Mouse (Mus musculus) monocyte, adult 2 months (primary cell): ENCODE results near the gene Glp2r.

Experiments
- DNase-seq, 2 experiments: peaks; one replicate each; pipeline ENCODE4 v3.0.0; 2022; ENCODE audit warnings: low spot score in 2 of 2, low read depth in 1 of 2

Gene Glp2r

DNA sequence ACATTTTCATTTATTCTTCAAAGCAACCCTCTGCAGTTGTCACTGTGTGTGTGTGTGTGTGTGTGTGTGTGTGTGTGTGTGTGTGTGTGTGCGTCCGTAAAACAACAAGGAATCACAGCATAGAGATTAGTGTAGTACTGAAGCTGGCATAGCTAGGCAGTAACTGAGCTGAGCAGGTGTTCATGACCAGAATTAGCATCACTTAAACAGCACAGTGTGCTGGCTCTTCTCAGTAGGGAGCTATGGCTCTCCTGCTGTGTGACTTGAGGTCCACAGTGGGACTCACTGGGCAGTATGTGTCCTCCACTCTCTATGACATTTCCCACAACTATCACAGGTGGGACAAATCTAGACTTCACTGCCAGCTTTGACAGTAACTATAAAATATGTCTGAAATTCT lies 39.9 kb downstream of the Glp2r start:
- DNase-seq = no peak

DNA sequence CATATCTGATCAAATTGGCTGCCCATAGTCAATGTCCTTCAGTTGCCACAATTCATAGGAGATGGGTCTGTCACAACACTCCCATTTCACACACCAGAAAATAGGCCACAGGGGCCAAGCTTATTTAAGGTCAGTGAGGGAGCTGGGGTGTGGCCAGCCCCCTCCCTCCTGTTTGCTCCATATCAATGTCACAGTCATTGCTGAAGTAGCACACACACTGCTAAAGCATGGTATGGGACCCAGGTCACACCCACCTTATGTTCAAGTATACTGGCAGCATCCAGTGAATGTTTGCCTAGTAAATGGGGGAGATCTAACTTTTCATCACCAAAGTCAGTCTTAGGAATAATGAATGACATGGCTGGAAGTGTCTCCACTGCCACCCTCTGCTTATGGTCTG lies 42.2 kb downstream of the Glp2r start:
- no peak for DNase-seq

DNA sequence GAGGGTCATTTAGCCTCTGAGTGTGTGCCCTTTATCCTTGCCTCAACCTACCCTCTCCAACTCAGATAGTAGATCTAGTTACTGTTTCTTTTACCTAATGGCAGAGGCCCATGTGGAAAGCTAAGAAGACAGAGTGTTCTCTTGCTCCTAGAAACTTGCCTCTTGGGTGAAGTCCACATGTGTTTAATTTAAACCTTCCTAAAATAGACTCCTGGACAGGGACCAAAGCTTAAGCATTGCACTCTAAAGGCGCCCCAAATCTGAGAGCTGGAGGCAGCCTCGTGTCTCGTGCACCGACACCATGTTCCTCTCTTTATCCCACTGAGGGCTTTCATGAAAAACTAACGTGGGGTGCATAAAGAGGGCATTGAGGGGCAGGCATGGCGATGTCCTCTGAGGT lies 43.9 kb downstream of the Glp2r start:
- DNase-seq = no peak

DNA sequence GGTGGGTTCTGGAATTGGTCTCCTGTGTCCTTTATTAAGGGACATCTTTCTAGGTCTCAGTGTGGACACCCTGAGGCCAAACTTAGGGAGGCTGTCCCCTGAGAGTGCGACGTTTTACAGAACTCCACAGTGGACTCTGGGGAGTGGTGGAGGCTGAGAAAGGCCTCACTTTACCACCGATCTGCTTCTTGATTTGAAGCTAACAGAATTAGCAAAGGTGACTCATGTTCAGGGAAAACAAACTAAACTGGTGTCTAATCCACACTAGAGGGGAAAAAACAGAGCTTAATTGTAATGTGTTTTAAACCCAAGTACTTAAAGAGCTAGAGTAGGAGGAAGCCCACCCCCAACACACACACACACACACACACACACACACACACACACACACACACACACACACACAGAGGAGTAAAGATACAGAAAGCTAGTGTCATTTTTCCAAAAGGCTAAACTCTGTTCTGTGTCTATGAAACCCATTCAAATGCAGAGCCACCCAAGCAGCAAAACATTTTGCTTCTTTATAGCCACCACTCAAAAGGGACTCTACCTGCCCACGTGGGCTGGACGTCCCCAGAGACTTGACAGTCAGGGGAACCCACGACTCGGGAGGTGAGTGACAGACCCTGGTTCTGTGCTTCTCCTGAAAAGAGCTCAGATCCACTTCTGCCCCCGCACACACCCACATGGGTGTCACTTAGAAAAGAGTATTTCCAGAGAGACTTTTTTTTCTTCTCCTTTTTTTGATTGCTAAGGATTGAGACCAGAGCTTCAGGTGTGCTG lies 47.5 kb downstream of the Glp2r start:
- no peak for DNase-seq

DNA sequence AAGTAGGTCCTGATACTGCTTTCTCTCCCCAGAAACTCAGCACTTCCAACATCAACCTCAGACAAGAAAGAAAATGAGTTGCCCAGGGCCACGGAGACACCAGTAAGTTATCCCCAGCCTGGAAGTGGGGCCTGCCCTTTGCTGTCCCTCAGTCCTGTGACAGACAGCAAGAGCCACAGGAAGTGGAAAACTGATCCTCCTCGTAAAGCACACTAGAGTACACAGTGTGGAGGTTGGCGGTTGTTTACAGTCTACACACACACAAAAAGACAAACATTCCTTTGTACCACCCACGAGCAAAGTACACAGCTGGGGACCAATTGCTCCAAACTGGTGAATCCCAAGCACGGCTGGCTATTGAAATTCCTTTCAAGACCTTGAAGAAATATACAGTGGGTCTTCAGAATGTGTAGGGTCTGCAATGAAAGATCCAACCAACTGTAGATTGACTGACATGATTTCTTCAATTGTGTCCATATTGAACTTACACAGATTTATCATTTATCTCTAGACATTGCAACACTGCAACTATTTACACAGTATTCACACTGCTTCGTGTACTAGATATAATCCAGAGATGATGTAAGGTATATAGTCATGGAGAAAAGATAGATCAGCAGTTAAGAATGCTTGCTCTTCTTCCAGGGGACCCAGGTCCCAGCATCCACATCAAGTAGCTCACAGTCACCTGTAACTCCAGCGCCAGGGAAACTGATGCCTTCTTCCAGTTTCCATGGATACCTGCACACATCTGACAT lies 48.4 kb downstream of the Glp2r start:
- DNase-seq = no peak

DNA sequence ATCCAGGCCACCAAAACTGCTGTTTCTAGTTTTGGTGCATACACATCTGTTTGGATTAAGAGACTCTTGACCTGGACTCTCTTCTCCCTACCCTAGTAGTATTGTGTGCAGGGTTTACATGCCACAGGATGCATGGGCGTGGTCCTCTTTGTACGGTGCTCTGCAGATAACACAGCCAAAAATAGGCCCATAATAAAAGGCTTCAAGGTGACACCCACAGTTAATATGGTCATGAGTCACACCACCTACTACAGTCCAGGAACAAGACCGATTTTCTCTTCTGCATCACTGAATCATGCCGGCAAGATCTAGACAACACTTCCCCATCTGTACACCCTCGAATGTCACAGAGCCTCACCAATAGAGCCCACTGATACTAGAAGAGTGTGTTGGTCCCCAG lies 49.5 kb downstream of the Glp2r start:
- no peak for DNase-seq

DNA sequence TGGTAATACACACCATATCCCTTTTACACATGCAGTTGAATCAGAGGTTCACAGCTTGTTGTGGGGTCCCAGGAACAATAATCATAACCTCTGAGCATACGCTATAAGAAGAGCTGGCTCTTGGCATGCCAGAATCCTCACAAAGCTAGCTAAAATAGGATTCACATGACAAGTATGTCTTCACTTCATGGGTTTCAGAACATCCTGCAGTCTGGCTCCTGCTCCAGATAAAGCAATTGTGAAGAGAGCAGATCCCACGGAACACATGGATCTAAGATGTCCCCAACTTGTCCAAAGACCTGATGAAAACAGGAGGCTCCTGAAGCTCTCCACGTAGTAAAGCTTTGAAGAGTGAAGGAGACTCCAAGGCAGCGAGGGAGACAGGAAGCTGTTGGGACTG lies 55.6 kb downstream of the Glp2r start:
- DNase-seq = no peak

DNA sequence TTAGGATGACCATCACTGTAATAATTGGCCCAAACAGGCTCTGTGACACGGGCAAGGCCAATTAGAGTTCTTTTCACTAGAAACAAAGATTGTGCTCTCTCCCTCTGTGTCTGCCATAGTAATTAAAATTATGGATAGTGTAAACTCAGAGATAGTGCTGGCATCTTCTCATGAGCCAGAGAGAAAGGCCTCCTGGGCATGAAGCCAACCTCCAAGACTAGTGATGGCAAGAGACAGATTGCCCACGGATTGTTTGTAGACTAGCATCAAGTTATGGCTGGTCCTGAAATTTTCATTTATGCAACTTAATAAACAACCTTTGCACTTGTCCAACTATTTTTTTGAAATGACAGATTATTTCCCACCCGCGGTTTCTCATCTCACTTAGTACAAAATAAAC lies 58.0 kb downstream of the Glp2r start:
- no peak for DNase-seq

DNA sequence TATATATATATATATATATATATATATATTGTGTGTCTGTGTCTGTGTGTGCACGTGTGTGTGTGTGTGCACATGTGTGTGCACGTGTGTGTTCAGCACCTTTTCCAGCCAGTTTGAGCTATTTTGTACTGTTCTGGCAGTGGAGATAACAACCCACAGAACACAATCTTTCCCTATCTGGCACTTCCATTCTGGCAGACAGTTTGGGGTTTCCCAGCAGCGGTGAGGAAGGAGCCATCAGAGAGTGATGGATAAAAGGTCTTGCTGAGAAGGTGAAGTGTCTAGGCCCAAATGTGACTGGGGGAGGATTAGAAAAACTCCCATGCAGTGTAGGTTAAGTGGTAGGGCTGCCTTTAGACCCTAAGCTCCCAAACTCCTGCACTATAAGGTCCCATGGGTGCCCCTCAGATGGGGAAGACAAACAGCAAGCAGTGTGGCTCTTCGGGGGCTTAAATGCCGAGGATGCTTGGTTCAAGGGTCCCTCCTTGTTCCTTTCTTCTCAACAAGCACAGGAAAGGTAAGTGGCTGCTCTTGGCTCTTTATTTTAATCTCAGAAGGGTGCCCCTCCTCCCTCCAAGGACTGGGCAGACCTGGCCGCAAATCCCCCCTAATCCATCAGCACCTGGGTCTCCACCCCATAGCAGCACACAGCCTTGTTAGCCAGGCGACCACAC lies 76.1 kb downstream of the Glp2r start, which contains the start of gene Rcvrn:
Gene Rcvrn, plus strand, starts transcription at position 624 of the 674 bp plus-strand sequence.
- DNase-seq = no peak

DNA sequence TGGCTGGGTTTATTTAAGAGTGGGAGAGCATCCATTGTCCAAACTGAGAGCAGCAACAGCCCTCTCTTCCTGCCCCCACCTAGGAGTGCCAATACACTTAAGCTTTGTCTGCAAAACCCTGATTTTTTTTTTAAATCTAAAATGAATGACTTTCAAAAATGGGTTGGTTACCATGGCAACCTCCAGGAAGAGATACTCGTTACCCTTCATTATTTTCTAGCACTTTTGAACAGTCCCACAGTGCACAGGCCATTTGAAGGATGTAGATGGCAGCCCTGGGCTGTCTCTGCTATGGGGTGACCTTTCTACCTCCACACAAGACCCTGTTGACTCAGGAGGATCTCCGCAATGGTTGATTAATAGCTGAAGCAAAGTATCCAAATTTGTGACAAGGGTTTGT lies 84.8 kb downstream of the Glp2r start:
- DNase-seq = no peak

DNA sequence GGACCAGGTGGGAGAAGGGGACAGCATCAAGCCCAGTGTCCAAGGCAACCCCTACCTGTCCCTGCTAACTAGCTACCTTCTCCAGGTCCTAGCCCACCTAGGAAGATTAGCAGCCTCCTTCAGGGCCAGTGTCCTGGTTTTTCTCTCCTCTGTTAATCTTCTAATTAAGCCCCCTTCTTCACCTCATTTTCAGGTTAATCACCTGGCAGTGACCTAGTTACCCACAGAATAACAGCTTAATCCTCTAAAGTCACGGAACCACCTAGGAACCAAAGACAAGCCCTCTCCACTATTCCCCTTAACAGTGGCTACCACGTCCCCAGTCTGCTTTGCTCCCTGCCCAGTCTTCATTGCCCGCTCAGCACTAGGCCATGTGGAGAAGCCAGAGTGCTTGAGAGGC lies 89.1 kb downstream of the Glp2r start:
- no peak for DNase-seq

DNA sequence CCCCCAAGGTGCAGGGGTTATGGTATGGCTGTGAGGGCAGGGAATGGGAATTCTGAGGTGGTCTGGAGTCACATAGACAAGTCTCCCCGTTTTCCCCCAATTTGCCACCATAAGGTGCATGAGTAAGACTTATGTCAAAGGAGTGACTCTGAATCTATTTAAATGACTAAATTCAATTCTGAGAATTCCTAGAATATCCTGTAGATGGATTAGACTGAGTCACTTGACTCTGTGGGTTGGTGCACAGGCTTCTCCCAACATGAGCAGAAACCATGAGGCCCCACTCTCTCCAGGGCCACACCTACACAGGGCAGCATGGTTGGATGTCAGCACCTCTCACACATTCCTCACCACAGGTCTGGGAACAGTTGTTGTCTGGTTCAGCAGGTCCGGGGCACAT lies 91.0 kb downstream of the Glp2r start:
- no peak for DNase-seq

DNA sequence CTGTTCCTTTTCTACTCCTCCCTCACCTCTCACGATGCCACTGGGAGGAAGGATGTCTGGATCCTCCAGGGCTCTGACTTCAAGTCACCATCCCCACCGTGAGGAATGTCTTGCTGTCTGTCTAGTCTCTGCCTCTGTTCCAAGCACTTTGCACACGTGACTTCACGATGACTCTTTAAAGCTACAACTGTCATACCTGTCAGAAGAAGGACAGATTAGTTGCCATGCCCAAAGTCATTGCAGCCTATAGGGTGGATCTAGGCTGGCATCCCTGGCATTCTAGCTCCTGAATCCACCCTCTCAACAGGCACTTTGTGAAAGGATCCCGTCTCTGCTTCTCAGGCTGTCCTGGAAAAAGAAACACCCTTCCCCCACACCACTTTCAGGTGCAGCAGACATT lies 91.7 kb downstream of the Glp2r start:
- DNase-seq = no peak

DNA sequence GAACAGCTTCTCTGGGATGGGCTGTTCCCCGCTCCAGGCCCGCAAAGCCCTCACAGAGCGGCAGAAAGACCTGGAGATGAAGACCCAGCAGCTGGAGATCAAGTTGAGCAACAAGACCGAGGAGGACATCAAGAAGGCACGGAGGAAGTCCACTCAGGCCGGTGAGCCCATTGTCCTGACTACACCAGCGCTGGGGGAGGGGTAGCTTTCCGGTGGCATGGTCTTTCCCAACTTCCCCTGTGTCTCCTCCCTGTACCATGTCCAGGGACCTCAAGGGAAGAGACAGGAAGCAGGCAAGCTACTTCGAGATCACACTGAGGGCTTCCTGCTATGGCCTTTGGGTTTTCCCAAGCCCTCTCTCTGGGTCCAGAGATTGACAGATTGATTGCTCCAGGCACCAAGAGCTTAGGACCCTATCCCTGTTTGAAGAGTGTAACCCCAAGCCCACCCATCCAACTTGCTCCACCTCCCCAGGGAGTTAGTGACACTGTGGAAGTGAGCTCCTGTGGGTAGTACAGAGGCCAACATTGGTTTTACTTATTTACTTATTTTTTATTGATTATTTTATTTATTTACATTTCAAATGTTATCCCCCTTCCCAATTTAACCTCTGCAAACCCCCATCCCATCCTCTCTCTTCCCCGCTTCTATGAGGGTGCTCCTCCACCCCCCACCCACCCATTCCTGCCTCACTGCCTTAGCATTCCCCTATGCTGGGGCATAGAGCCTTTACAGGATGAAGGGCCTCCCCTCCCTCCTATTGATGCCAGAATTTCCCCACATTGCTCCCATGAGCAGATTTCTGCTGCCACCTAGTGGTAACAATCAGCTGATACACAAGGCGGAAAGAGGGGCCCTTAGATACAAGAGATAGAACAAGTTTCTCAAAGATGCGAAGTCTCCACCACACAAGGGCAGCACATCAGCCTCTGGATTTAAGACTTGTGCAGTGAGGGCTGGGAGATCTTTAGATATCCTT lies 95.1 kb downstream of the Glp2r start:
- no peak for DNase-seq

DNA sequence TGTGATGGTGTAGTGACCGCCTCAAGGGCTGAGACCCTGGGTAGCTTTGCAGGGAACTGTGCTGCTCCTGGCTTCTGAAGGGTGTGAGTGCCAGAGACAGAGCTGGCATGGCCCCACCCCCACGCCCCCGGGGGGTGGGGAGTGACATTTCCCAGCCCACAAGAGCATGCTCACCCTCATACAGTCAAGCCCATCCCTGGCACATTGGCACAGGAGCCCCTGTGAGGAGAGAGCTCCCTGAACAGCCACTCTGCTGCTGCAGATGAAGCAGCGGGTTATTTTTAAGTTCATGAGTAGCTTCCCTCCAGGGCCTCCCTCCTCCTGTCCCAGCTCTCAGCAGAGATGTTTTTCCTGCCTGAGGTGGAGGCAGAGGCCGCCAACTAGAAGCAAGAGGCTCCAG lies 98.8 kb downstream of the Glp2r start:
- DNase-seq = no peak

DNA sequence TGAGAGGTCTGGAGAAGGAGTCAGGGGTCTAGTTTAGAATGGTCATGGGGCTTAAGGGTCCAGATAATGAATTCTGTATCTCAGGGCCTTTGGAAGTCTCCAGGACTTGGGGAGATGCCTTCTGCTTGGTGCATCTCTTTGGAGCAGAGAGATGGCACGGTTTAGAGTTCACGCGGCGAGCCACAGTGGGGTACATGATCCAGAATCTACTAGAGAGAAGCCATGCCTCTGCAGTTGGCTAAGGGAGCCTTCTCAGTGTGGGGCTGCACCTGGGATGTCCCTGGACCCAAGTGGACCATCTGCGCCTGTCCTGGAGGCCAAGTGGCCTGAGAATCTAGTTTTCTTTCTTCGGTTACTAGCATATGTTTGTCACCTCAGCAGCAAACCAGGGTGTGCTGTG lies 100.9 kb downstream of the Glp2r start:
- no peak for DNase-seq

DNA sequence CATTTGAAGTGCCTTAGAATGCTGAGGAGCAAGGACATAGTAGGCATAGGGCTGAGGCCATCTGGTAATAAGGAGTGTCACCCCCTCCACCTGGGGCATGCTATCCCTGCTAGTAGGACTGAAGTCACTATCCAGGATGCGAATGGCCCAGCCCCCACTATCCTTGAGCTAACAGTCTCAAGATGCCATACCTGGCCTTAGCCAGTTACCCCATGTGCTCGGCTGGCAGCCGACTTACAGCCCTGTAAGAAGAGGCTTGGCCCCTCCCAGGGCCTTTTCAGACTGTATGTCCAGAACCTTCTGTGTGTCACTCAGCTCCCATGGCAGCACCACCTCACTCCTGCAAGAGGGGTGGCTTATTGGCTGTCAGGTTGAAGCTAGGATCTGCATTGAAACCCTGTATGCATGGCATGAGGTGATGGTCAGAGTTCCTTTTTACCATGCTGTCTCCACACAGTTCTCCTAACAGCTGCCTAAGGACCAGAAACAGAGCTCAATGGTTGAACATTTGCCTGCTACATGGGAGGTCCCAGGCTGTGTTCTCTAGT lies 102.4 kb downstream of the Glp2r start:
- DNase-seq = no peak

DNA sequence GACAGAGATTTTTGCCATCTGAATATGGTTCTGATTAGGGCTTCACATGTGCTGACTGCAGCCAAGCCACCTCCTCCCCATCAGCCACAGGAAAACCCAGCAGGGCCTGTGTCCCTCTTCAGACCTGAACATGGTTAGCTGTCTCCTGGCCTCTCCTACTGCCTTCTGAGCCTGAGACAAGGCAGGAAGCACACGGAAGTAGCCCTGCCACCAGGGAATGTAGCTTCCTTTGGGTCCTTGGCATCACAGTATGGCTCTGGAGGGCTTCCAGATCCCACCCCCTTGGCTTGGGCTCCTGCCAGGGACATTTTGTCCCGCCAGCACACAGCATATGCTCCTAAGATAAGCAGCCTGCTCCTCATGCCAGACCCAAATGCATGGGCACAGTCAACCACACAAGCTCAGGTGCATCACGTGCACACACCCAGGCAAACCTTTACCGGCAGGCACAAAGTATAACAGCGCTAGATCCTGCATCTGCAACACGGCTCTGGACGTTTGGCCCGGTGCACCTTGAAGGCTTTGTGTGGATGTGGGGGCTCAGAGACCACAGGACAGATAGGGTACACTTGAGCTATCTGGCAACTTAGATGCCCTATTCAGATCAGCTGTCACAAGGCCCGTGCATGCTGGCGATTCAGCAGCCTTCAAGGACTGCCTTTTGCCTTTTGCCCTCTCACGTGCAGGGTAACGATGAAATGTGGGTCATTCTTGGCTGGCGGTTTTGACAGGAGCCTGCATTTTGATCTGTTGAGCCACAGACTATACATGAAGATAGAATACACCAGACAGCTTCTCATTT lies 103.2 kb downstream of the Glp2r start:
- no peak for DNase-seq

DNA sequence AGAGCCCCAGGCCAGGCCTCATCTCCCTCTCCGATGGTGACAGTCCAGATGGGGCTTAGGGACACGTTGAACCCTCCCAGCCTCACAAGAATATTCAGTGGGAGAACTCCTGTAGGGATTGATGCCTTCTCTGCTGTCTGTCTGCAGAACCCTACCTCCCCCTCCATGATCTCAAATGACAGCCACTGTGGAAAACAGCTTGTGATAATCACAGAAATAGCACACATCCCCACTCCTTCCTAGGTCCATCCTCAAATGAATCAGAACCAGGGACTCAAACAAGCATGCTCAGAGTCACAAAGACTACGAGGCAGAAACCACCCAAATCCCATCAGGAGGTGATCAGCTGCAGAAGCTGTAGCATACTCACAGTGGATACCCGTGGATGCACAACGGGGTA lies 104.8 kb downstream of the Glp2r start:
- no peak for DNase-seq

DNA sequence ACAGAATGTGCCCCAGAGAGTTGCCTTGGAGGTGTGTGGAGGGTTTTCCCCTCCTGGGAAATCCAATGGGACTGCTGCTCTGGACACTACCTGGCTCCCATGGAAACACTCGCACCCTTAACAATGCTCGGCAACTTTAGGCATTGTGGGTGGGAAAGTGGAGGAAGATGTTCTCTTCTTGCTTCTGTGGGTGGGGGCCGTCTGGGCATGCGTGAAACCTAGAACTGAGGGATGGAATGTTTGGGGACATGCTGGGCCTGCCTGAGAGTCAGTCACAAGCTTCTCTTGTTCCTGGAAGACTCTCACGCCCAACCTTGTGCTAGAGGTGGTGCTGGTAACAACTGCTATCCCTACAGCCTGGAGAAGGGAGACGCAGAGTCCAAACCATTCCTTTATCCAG lies 106.0 kb downstream of the Glp2r start:
- no peak for DNase-seq
